In genomic region chr6:136558288-136559005, GRCm38 (mm10) we compare ENCODE assay signal across 27 mouse cellular contexts. TPM values are rescaled to one million over a fixed set of nuclear protein-coding genes. Genes with fewer than 3 reads are reported as not detected.
DNase-seq lines count a peak whose midpoint lies in the region; ATAC-seq and TF ChIP-seq lines count a peak whose summit lies in the region.
"Had no signal": no experiment of that assay in that cellular context is flagged by ENCODE, and none has a peak within 500 bp of the region (broad histone marks: within the 10 kb centered on the region; RNA-seq: fewer than 3 reads in every experiment).

No protein-coding gene starts in this region.

- H3K9ac ChIP-seq in forebrain, embryonic 16.5 days (replicated peaks; ENCODE audit: low read depth, low read length) = no peak overlapping the region
- H3K9ac ChIP-seq in forebrain, embryonic 11.5 days (ENCODE audit: low read length) = no peak overlapping the region
- no peak overlapping the region for H3K9ac ChIP-seq in hindbrain, postnatal 0 days (replicated peaks; ENCODE audit: low read length)
- H3K9ac ChIP-seq in kidney, embryonic 14.5 days (ENCODE audit: low read depth, low read length) = no peak overlapping the region
- H3K9ac ChIP-seq: heart, embryonic 12.5 days; kidney, embryonic 15.5 days; limb, embryonic 15.5 days; liver, embryonic 15.5 days; lung, embryonic 15.5 days had no signal

- no peak for DNase-seq in forebrain, embryonic 11.5 days (ENCODE audit: low spot score)
- DNase-seq in hindbrain, postnatal 0 days (ENCODE audit: low spot score) = no peak
- DNase-seq in hindbrain, embryonic 10.5 days (ENCODE audit: low spot score) = no peak
- peak; percentile 79 for DNase-seq in ZHBTc4 (ENCODE audit: low read depth, low spot score)
- DNase-seq: adrenal gland, postnatal 14 days; cerebellum, adult 8-10 months; gastrocnemius, postnatal 14 days; heart, adult 18-20 months; heart, postnatal 10 days; kidney, postnatal 36 days; left cerebral cortex, postnatal 4 days; lung, postnatal 36 days; midbrain, embryonic 14.5 days; thymus, adult 2 months; thymus, postnatal 4 days had no signal

- TF ChIP-seq CTCF in hindbrain, postnatal 0 days (IDR thresholded peaks at IDR 0.05; ENCODE audit: low read depth) = no peak
- TF ChIP-seq CTCF in E14TG2a.4 (conservative IDR thresholded peaks at IDR 0.05; ENCODE audit: low read length) = no peak

- H3K4me3 ChIP-seq in forebrain, embryonic 16.5 days (replicated peaks; ENCODE audit: low read length) = no peak overlapping the region
- no peak overlapping the region for H3K4me3 ChIP-seq in forebrain, embryonic 11.5 days (ENCODE audit: low read depth, low read length)
- H3K4me3 ChIP-seq in hindbrain, postnatal 0 days (ENCODE audit: low read length) = no peak overlapping the region
- no peak overlapping the region for H3K4me3 ChIP-seq in hindbrain, embryonic 10.5 days
- H3K4me3 ChIP-seq in E14TG2a.4 (replicated peaks; ENCODE audit: low read length) = peak overlapping the region; percentile 5; the same call in 1 of the 2 replicates
- H3K4me3 ChIP-seq in kidney, embryonic 14.5 days (ENCODE audit: low read length) = no peak overlapping the region
- H3K4me3 ChIP-seq: embryonic facial prominence, embryonic 10.5 days; heart, embryonic 12.5 days; kidney, embryonic 15.5 days; limb, embryonic 15.5 days; liver, embryonic 15.5 days; lung, embryonic 15.5 days; megakaryocyte, embryonic 14.5 days had no signal

- H3K9me3 ChIP-seq in forebrain, embryonic 16.5 days (ENCODE audit: control insufficient read depth, low read length) = no peaks in the 10 kb centered on the region
- no peaks in the 10 kb centered on the region for H3K9me3 ChIP-seq in forebrain, embryonic 11.5 days (ENCODE audit: control insufficient read depth, low read length)
- no peaks in the 10 kb centered on the region for H3K9me3 ChIP-seq in hindbrain, postnatal 0 days (ENCODE audit: low read length)
- H3K9me3 ChIP-seq in hindbrain, embryonic 10.5 days = no peaks in the 10 kb centered on the region
- H3K9me3 ChIP-seq in E14TG2a.4 (ENCODE audit: low read length) = no peaks in the 10 kb centered on the region
- H3K9me3 ChIP-seq in kidney, embryonic 14.5 days (ENCODE audit: control insufficient read depth, low read length) = no peaks in the 10 kb centered on the region
- H3K9me3 ChIP-seq: embryonic facial prominence, embryonic 10.5 days; heart, embryonic 12.5 days; kidney, embryonic 15.5 days; limb, embryonic 15.5 days; liver, embryonic 15.5 days; lung, embryonic 15.5 days; megakaryocyte, embryonic 14.5 days had no signal

- no peak for ATAC-seq in forebrain, embryonic 16.5 days
- ATAC-seq in forebrain, embryonic 11.5 days (replicated peaks; ENCODE audit: low FRiP score) = no peak
- ATAC-seq in hindbrain, postnatal 0 days = no peak
- ATAC-seq in kidney, embryonic 14.5 days (ENCODE audit: low FRiP score, low TSS enrichment) = no peak
- ATAC-seq: CD4-positive, CD25-positive, alpha-beta regulatory T cell, adult 4 months; intestine, postnatal 0 days had no signal

- peak overlapping the region; percentile 53 for H3K27ac ChIP-seq in forebrain, embryonic 16.5 days (ENCODE audit: low read length)
- H3K27ac ChIP-seq in forebrain, embryonic 11.5 days (ENCODE audit: low read depth, low read length) = no peak overlapping the region
- H3K27ac ChIP-seq in hindbrain, postnatal 0 days = 0 out of 2 replicates have a peak overlapping the region, but pooled peaks have one; percentile 36
- H3K27ac ChIP-seq in hindbrain, embryonic 10.5 days = no peak overlapping the region
- H3K27ac ChIP-seq in kidney, embryonic 14.5 days (ENCODE audit: low read depth, low read length) = no peak overlapping the region
- H3K27ac ChIP-seq: embryonic facial prominence, embryonic 10.5 days; kidney, embryonic 15.5 days; limb, embryonic 15.5 days; liver, embryonic 15.5 days; lung, embryonic 15.5 days had no signal

- H3K36me3 ChIP-seq in forebrain, embryonic 16.5 days (ENCODE audit: control insufficient read depth, insufficient read depth) = peaks cover 27% of the 10 kb centered on the region
- peaks cover 24% of the 10 kb centered on the region for H3K36me3 ChIP-seq in forebrain, embryonic 11.5 days (ENCODE audit: control insufficient read depth, insufficient read depth, low read length)
- H3K36me3 ChIP-seq in hindbrain, postnatal 0 days (ENCODE audit: insufficient read depth, low read length) = peaks cover 25% of the 10 kb centered on the region; the same call in 1 of the 2 replicates
- peaks cover 63% of the 10 kb centered on the region for H3K36me3 ChIP-seq in hindbrain, embryonic 10.5 days
- H3K36me3 ChIP-seq in E14TG2a.4 (ENCODE audit: insufficient read depth, low read length) = peaks cover 45% of the 10 kb centered on the region
- peaks cover 32% of the 10 kb centered on the region for H3K36me3 ChIP-seq in kidney, embryonic 14.5 days (ENCODE audit: control insufficient read depth, insufficient read depth, low read length)

- H3K4me2 ChIP-seq in forebrain, embryonic 16.5 days (ENCODE audit: low read length) = no peak overlapping the region
- H3K4me2 ChIP-seq in forebrain, embryonic 11.5 days (ENCODE audit: low read depth, low read length, severe bottlenecking) = no peak overlapping the region
- no peak overlapping the region for H3K4me2 ChIP-seq in hindbrain, postnatal 0 days (ENCODE audit: low read depth, low read length)
- H3K4me2 ChIP-seq in kidney, embryonic 14.5 days (replicated peaks; ENCODE audit: low read depth, low read length) = no peak overlapping the region
- H3K4me2 ChIP-seq: heart, embryonic 12.5 days; kidney, embryonic 15.5 days; limb, embryonic 15.5 days; liver, embryonic 15.5 days; lung, embryonic 15.5 days had no signal

- peaks cover 20% of the 10 kb centered on the region for H3K4me1 ChIP-seq in forebrain, embryonic 16.5 days (replicated peaks; ENCODE audit: control insufficient read depth, insufficient read depth, low read length)
- no peaks in the 10 kb centered on the region; the same call in 1 of the 2 replicates for H3K4me1 ChIP-seq in forebrain, embryonic 11.5 days (replicated peaks; ENCODE audit: control insufficient read depth, insufficient read depth, low read length)
- peaks cover 5% of the 10 kb centered on the region; the same call in 1 of the 2 replicates for H3K4me1 ChIP-seq in hindbrain, postnatal 0 days (ENCODE audit: insufficient read depth, low read length)
- H3K4me1 ChIP-seq in hindbrain, embryonic 10.5 days (replicated peaks) = peaks cover 31% of the 10 kb centered on the region
- peaks cover 72% of the 10 kb centered on the region for H3K4me1 ChIP-seq in E14TG2a.4 (replicated peaks; ENCODE audit: low read depth, low read length)
- no peaks in the 10 kb centered on the region for H3K4me1 ChIP-seq in kidney, embryonic 14.5 days (ENCODE audit: control insufficient read depth, insufficient read depth, low read length)

- 74% methylated on average over 8 of the region's 8 CpGs for WGBS in forebrain, embryonic 16.5 days
- 87% methylated on average over 8 of the region's 8 CpGs for WGBS in forebrain, embryonic 11.5 days
- WGBS in hindbrain, postnatal 0 days = 67% methylated on average over 8 of the region's 8 CpGs
- WGBS in hindbrain, embryonic 10.5 days = 85% methylated on average over 8 of the region's 8 CpGs
- 93% methylated on average over 8 of the region's 8 CpGs for WGBS in kidney, embryonic 14.5 days

- no peaks in the 10 kb centered on the region for H3K27me3 ChIP-seq in forebrain, embryonic 16.5 days (replicated peaks; ENCODE audit: control insufficient read depth, insufficient read depth, low read length)
- H3K27me3 ChIP-seq in forebrain, embryonic 11.5 days (ENCODE audit: control insufficient read depth, insufficient read depth, low read length) = no peaks in the 10 kb centered on the region
- no peaks in the 10 kb centered on the region for H3K27me3 ChIP-seq in hindbrain, postnatal 0 days (ENCODE audit: insufficient read depth, low read length)
- H3K27me3 ChIP-seq in hindbrain, embryonic 10.5 days (ENCODE audit: insufficient read depth, poor library complexity, severe bottlenecking) = no peaks in the 10 kb centered on the region
- H3K27me3 ChIP-seq in E14TG2a.4 (ENCODE audit: insufficient read depth, low read length) = no peaks in the 10 kb centered on the region
- H3K27me3 ChIP-seq in kidney, embryonic 14.5 days (ENCODE audit: control insufficient read depth, insufficient read depth, low read length) = no peaks in the 10 kb centered on the region
- H3K27me3 ChIP-seq: heart, embryonic 12.5 days; kidney, embryonic 15.5 days; limb, embryonic 15.5 days; liver, embryonic 15.5 days; lung, embryonic 15.5 days; megakaryocyte, embryonic 14.5 days had no signal

RNA-seq across cellular contexts. Expression of gene Atf7ip, which starts 52.5 kb away (rescaled TPM):
- polyA plus RNA-seq in forebrain, embryonic 16.5 days (2015; fragmentation: Nextera tagmentation; extraction: Ambion mirVana) = 49.2 and 50.9 TPM in 2 replicates
- 57.8 and 66.6 TPM in 2 replicates for polyA plus RNA-seq in forebrain, embryonic 11.5 days (2014; fragmentation: Nextera tagmentation; extraction: Ambion mirVana)
- total RNA-seq in hindbrain, postnatal 0 days (2014; rRNA removed) = 39.4 and 42.8 TPM in 2 replicates
- 22.9 and 25.6 TPM in 2 replicates for polyA plus RNA-seq in hindbrain, postnatal 0 days (2015; fragmentation: Nextera tagmentation; extraction: Ambion mirVana)
- 41.8 and 47.2 TPM in 2 replicates for polyA plus RNA-seq in hindbrain, embryonic 10.5 days (2016; fragmentation: Nextera tagmentation; extraction: Ambion mirVana)
- 31.3 and 54.2 TPM in 2 replicates for polyA plus RNA-seq in kidney, embryonic 14.5 days (2014; fragmentation: Nextera tagmentation; extraction: Ambion mirVana)

Comparison
In these comparisons a context has a peak if more than half of its experiments do, and no peak if none do; other contexts are left out.
1. H3K27ac ChIP-seq: peak in forebrain, embryonic 16.5 days (single experiment) and hindbrain, postnatal 0 days (single experiment); none in forebrain, embryonic 11.5 days (single experiment), hindbrain, embryonic 10.5 days (single experiment) and kidney, embryonic 14.5 days (single experiment).